Mouse (Mus musculus) testis, adult 2 months (tissue): ENCODE results near the gene Bckdha. TPM values are rescaled to one million over a fixed set of nuclear protein-coding genes. Genes with fewer than 3 reads are reported as not detected.

Experiments used
- H3K27ac ChIP-seq: fragments of 200-500 bp; 2 replicates; pipeline ENCODE4 v1.5.1; 2012; ENCODE audit warnings: low read depth, low read length; ENCODE audit not compliant: control insufficient read depth, insufficient read depth
- H3K27me3 ChIP-seq: fragments of 200-500 bp; 2 replicates; pipeline ENCODE4 v1.6.1; 2012; ENCODE audit warnings: mild to moderate bottlenecking, low read length, moderate library complexity; ENCODE audit not compliant: control insufficient read depth, insufficient read depth
- H3K36me3 ChIP-seq: fragments of 200-500 bp; 2 replicates; pipeline ENCODE4 v1.6.1; 2012; ENCODE audit warnings: mild to moderate bottlenecking, low read length; ENCODE audit not compliant: control insufficient read depth, insufficient read depth
- H3K4me1 ChIP-seq: fragments of 200-500 bp; 2 replicates; pipeline ENCODE4 v1.6.1; 2012; ENCODE audit warnings: low read length; ENCODE audit not compliant: control insufficient read depth, insufficient read depth
- H3K4me3 ChIP-seq: fragments of 200-500 bp; 2 replicates; pipeline ENCODE4 v1.5.1; 2012; ENCODE audit warnings: low read depth, mild to moderate bottlenecking, low read length, moderate library complexity, mixed read lengths; ENCODE audit not compliant: control insufficient read depth
- CTCF ChIP-seq: fragments of 200-500 bp; IDR thresholded peaks from 2 replicates; pipeline ENCODE4 v1.5.1; 2012; ENCODE audit warnings: low read depth, mild to moderate bottlenecking, inconsistent platforms, low read length, moderate library complexity; ENCODE audit not compliant: control insufficient read depth, insufficient read depth, insufficient replicate concordance
- POLR2A ChIP-seq: fragments of 200-500 bp; IDR thresholded peaks from 2 replicates; pipeline ENCODE4 v1.6.1; 2012; ENCODE audit warnings: low read depth, mild to moderate bottlenecking, inconsistent platforms, low read length, moderate library complexity; ENCODE audit not compliant: control insufficient read depth
- polyA plus RNA-seq: library from polyadenylated mRNA; depleted of rRNA; stranded (reverse); fragments of >200 nt; gene quantifications from 2 replicates; pipeline ENCODE4 v1.2.3, GENCODE M21; 2012

Bckdha gene
- polyA plus RNA-seq, 1 experiment, result 69.0 TPM

GRCm38 (mm10) chr7:25618865-25619721, 39.7 kb downstream of the Bckdha start, which contains the start of gene Dmac2:
Gene Dmac2 (plus strand): TSS chr7:25619414.
- peaks cover 1% of the 10 kb centered on the region; the same call in 1 of the 2 replicates for H3K36me3 ChIP-seq
- peak; percentile 95 for TF ChIP-seq POLR2A
- TF ChIP-seq CTCF, result no peak
- peak within 1 kb of the TSS; percentile 97 for H3K4me3 ChIP-seq
- H3K27ac ChIP-seq, result peak within 1 kb of the TSS; percentile 87
- H3K27me3 ChIP-seq, result no peaks in the 10 kb centered on the region
- peaks cover 12% of the 10 kb centered on the region for H3K4me1 ChIP-seq

GRCm38 (mm10) chr7:25617376-25618160, 41.2 kb downstream of the Bckdha start:
- Histone ChIP-seq H3K4me1 (peaks cover 12% of the 10 kb centered on the region), H3K4me3 (no peak overlapping the region), H3K36me3 (peaks cover 1% of the 10 kb centered on the region; the same call in 1 of the 2 replicates), H3K27ac (no peak overlapping the region), H3K27me3 (no peaks in the 10 kb centered on the region)
- TF ChIP-seq CTCF (no peak), POLR2A (no peak)

GRCm38 (mm10) chr7:25615706-25616011, 43.1 kb downstream of the Bckdha start, which contains the start of gene Erich4:
Gene Erich4 (minus strand): TSS chr7:25615892.
- TF ChIP-seq CTCF (no peak), POLR2A (no peak)
- H3K27ac ChIP-seq, result no peak within 1 kb of the TSS

GRCm38 (mm10) chr7:25614831-25615705, 43.7 kb downstream of the Bckdha start:
- Histone ChIP-seq H3K4me1 (peaks cover 9% of the 10 kb centered on the region), H3K27me3 (no peaks in the 10 kb centered on the region), H3K36me3 (no peaks in the 10 kb centered on the region), H3K4me3 (no peak overlapping the region), H3K27ac (no peak overlapping the region)
- TF ChIP-seq CTCF (no peak), POLR2A (no peak)

More at GRCm38 (mm10) chr7:25615706-25616011, 43.1 kb downstream of the Bckdha start, which contains the start of gene Erich4:
- H3K36me3 ChIP-seq, result no peaks in the 10 kb centered on the region
- no peak within 1 kb of the TSS for H3K4me3 ChIP-seq
- peaks cover 12% of the 10 kb centered on the region for H3K4me1 ChIP-seq
- H3K27me3 ChIP-seq, result no peaks in the 10 kb centered on the region

- H3K4me1 ChIP-seq, result peaks cover 7% of the 10 kb centered on the region
- no peak for TF ChIP-seq POLR2A
- no peak for TF ChIP-seq CTCF
- H3K27ac ChIP-seq, result no peak overlapping the region
- H3K36me3 ChIP-seq, result no peaks in the 10 kb centered on the region
- H3K4me3 ChIP-seq, result no peak overlapping the region
- H3K27me3 ChIP-seq, result no peaks in the 10 kb centered on the region
These were observed 44.7 kb downstream of the Bckdha start for GRCm38 (mm10) chr7:25614086-25614485.

- no peak overlapping the region for H3K27ac ChIP-seq
- H3K4me1 ChIP-seq, result peaks cover 4% of the 10 kb centered on the region
- TF ChIP-seq CTCF (no peak), POLR2A (no peak)
- no peaks in the 10 kb centered on the region for H3K27me3 ChIP-seq
- H3K36me3 ChIP-seq, result no peaks in the 10 kb centered on the region
- H3K4me3 ChIP-seq, result no peak overlapping the region
These were observed 47.3 kb downstream of the Bckdha start for GRCm38 (mm10) chr7:25611501-25611900.
